Comparison of ENCODE assay signal across 1 mouse cellular context in genomic region chr16:4879101-4879707, GRCm38 (mm10).
TF ChIP-seq lines count a peak whose summit lies in the region.

No protein-coding gene starts in this region.

TF ChIP-seq in MEL, 35 proteins besides CTCF, POLR2A, EP300 and RAD21 (continued from another document):
- 0 out of 2 replicates have a peak, but pooled peaks have one; percentile 22 for TF ChIP-seq SIN3A (IDR thresholded peaks at IDR 0.05; ENCODE audit: low read length)
- TF ChIP-seq BHLHE40 (IDR thresholded peaks at IDR 0.05; ENCODE audit: borderline replicate concordance, low read depth, low read length) = 0 out of 2 replicates have a peak, but pooled peaks have one; percentile 2
